Mouse (Mus musculus) hindlimb bud, embryonic 11.5 days (tissue): Measurements from ENCODE around the gene Lrtm1.

Source experiments
- DNase-seq: peaks from one replicate; pipeline ENCODE4 v3.0.0-alpha.2; 2012; ENCODE audit warnings: low read depth, low spot score; ENCODE audit errors: extremely low spot score

Lrtm1 gene

DNA sequence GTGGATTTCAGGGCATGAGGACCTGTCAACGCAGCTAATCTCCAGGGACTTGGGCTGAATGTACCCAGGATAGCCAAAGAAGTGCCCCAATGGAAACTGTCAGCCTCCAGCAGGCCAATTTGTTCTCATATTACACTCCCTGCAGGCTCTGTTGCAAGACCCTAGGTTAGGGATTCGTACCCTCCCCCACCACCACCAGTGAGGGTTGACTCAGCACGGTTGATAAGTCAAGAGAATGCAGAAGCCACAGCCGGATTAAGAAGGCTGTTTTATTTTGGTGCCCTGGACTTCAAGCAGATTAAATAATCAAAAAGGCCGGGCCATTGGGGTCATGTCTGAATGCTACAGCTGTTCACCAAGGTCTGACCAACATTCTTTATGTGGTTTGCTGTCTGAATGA is at the start of gene Lrtm1:
Gene Lrtm1 (plus strand): TSS at position 326 of the 400 bp plus-strand sequence.
- DNase-seq, result peak; percentile 22

DNA sequence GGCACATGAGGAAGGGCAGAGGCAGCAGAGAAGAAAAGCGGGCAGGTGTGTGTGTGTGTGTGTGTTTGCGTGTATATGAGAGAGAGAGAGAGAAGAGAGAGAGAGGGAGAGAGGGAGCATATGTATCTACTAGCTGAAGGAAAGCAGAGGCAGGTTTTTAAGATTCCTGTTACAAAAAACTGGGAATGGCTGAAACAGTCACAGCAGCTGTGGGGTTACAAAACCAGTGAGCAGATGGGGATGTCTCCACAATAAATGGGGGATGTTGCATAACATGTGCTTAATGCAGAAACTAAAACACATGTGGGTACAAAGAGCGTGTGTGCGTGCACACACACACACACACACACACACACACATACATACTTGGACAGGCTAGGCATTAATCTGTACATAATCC is 48.8 kb upstream of the Lrtm1 start:
- no peak for DNase-seq

- peak; percentile 61 for DNase-seq
These were observed 45.4 kb upstream of the Lrtm1 start for GRCm38 (mm10) chr14:28972620-28973019.

- DNase-seq, result no peak
These were observed 38.8 kb upstream of the Lrtm1 start for GRCm38 (mm10) chr14:28979230-28979629.

DNA sequence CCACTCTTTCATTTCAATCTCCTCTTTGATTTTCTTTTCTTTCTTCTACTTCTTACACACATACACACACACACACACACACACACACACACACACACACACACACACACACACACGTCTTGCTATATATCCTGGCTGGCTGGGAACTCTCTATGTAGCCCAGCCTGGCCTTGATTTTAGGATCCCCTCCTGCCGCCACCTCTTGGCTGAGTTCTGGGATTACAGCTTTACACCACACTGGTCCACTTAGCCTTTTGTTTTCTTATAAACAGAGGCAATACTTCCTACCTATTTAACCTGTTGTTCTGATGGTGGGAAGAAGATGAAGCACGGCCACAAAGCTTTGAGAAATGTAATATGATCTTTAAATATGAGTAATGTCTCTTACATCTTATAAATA is 37.5 kb upstream of the Lrtm1 start:
- no peak for DNase-seq

- DNase-seq, result no peak
These were observed 33.7 kb upstream of the Lrtm1 start for GRCm38 (mm10) chr14:28984276-28984675.

GRCm38 (mm10) chr14:28988211-28988900 is 29.7 kb upstream of the Lrtm1 start:
- no peak for DNase-seq

- DNase-seq, result no peak
These were observed 21.4 kb upstream of the Lrtm1 start for GRCm38 (mm10) chr14:28996569-28996968.

GRCm38 (mm10) chr14:29005228-29005840 is 12.7 kb upstream of the Lrtm1 start:
- no peak for DNase-seq

GRCm38 (mm10) chr14:29009644-29010043 is 8.4 kb upstream of the Lrtm1 start:
- no peak for DNase-seq

DNA sequence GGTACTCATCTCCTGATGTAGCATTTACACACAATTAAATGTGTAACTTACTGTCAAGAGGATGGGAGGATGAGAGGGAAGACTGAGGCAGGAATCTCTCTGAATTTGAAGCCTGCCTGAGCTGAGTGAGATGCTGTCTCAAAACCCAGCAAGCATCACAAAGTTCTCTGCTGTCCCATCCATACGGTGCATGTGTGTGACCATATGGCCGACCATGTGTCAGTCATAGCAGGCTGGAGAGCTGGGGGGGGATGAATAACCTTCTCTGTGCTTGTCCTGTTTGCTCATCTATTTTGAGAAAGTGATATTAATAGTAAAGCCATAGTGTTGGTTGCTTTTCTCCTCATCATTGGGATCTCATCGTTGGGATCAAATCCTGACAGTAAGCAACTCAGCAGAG is 4.8 kb upstream of the Lrtm1 start:
- DNase-seq, result no peak

GRCm38 (mm10) chr14:29014680-29015079 is 3.3 kb upstream of the Lrtm1 start:
- no peak for DNase-seq

DNA sequence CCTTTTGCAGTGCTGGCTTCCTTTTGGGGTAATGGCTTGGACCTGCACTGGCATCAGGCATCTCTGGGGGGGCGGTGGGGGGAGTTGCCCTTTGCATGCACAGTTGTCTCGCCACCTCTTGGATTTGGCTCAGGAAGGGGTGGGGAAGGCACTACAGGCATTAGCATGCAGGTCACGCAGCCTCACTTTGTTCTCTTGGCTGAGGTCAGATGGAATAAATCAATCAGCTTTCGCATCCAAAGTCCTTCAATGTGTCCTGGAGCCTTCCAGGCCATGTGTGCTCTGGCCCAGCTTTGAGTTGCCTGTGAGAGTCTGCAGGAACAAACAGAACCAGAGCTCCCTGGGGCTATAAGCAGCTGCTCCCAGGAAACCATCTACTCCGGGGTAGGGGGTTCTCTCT is 2.1 kb upstream of the Lrtm1 start:
- DNase-seq, result no peak

- no peak for DNase-seq
These were observed 450 bp downstream of the Lrtm1 start for GRCm38 (mm10) chr14:29018316-29019000.

- no peak for DNase-seq
These were observed 3.3 kb downstream of the Lrtm1 start for GRCm38 (mm10) chr14:29021295-29021694.

- no peak for DNase-seq
These were observed 5.2 kb downstream of the Lrtm1 start for GRCm38 (mm10) chr14:29023246-29023645.

- no peak for DNase-seq
These were observed 7.3 kb downstream of the Lrtm1 start for GRCm38 (mm10) chr14:29025335-29025734.

DNA sequence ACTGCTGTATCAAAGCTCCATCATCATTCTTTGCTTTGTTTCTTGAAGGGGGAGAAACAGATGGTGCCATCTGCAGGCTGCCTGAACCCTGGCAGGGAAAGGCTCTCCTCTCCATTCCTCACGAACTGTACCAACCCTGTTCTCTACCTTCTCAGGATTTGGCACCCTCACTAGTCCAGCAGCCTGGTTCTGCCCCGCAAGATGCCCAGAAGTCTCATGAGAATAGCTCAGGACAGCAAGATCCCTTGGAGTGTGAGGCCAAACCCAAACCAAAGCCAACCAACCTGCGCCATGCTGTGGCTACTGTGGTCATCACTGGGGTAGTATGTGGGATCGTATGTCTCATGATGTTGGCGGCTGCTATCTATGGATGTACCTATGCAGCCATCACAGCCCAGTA is 9.3 kb downstream of the Lrtm1 start:
- no peak for DNase-seq

GRCm38 (mm10) chr14:29028391-29029106 is 10.5 kb downstream of the Lrtm1 start:
- peak; percentile 18 for DNase-seq

GRCm38 (mm10) chr14:29029107-29029469 is 11.1 kb downstream of the Lrtm1 start:
- peak; percentile 69 for DNase-seq

DNA sequence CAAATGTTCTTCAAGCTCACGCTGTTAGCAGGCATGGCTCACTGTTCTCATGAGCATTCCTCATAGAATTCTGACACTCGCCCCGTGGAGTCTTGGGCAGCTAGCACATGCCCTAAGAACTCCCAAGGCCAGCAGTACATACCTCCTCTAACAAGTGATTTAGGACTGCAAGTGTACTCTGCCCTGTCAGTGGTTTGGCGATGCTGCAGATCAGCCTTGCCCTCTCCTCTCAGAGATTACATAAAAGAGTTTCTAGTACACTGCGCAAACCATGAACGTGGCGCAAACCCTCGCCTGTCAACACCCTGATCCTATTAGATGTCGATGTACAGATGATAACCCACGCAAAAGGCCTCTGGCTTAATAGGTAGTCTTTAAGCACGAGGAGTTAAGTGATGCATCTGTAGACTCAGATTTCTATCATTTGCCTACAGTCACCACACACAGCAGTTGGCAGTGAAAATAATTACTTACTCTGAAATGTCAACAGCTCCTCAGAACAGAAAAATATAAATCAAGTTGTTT is 11.9 kb downstream of the Lrtm1 start:
- no peak for DNase-seq
